Mouse (Mus musculus): ENCODE measurements at regions not wholly inside any gene's neighbourhood (a gene's known extent, or its start where the extent isn't known, plus 50 kb on each side); places are given as distances from the start of the nearest gene placed in this dataset.

DNA sequence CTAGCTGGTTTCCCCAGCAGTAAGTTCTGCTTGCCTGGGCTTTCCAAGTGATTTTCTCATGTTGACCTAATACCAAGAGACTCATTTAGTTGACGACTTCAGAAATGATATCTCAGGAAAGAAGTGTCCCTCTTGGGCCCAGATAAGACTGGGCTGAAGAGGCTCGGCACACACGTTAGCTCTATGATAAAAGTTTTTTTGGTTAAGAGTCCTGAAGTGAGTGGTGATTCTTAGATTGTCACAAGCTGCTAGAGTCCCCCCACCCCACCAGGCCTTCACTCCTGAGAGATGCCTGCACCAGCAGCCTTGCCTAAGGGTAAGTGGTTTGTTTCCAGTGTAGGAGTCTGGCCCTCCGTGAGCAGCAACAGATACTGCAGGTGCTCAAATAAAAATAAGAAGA, 169.4 kb downstream of the Maf start:
- no peak for TF ChIP-seq POLR2A (IDR thresholded peaks at IDR 0.05; ENCODE audit: borderline replicate concordance, insufficient read depth, low read length)
- TF ChIP-seq CTCF (IDR thresholded peaks at IDR 0.05; ENCODE audit: borderline replicate concordance, insufficient read depth, low read depth, low read length) = no peak
